Mouse (Mus musculus): Measurements from ENCODE around the gene Olfr199. TPM values are rescaled to one million over a fixed set of nuclear protein-coding genes. Genes with fewer than 3 reads are reported as not detected.
"Not testable (repeated sequence)": the region's sequence is repeated elsewhere in the genome, so short reads cannot be mapped to it uniquely, and the experiment has no call there.

The Olfr199 gene
- total RNA-seq (2014; rRNA removed) = not detected in 2 replicates
- polyA plus RNA-seq (2015; fragmentation: Nextera tagmentation; extraction: Ambion mirVana) = not detected in 2 replicates

GRCm38 (mm10) chr16:59219667-59220066 is at the start of gene Olfr199:
Olfr199 (minus strand) TSS chr16:59219767.
- ATAC-seq = not testable (repeated sequence)

GRCm38 (mm10) chr16:59269097-59269496 is 49.5 kb upstream of the Olfr199 start:
- H3K27ac ChIP-seq (ENCODE audit: low read depth, low read length); DNase-seq; H3K9me3 ChIP-seq (ENCODE audit: low read length); H3K4me3 ChIP-seq (ENCODE audit: low read depth, low read length); H3K4me2 ChIP-seq (ENCODE audit: low read depth); ATAC-seq; H3K4me1 ChIP-seq (ENCODE audit: insufficient read depth); H3K27me3 ChIP-seq (ENCODE audit: insufficient read depth, low read length); H3K9ac ChIP-seq; H3K36me3 ChIP-seq (ENCODE audit: insufficient read depth): not testable (repeated sequence)
- WGBS = 74% methylated on average over 4 of the region's 4 CpGs

More at GRCm38 (mm10) chr16:59219667-59220066, at the start of gene Olfr199:
- not testable (repeated sequence) for DNase-seq; H3K4me2 ChIP-seq (ENCODE audit: low read depth); H3K4me3 ChIP-seq (ENCODE audit: low read depth, low read length); H3K4me1 ChIP-seq (ENCODE audit: insufficient read depth); H3K36me3 ChIP-seq (ENCODE audit: insufficient read depth); H3K9ac ChIP-seq; H3K9me3 ChIP-seq (ENCODE audit: low read length); H3K27ac ChIP-seq (ENCODE audit: low read depth, low read length); H3K27me3 ChIP-seq (ENCODE audit: insufficient read depth, low read length)
- 85% methylated on average over 1 of the region's 1 CpGs for WGBS

- H3K27me3 ChIP-seq (ENCODE audit: insufficient read depth, low read length) = no peaks in the 10 kb centered on the region
- H3K4me3 ChIP-seq (ENCODE audit: low read depth, low read length) = no peak overlapping the region
- H3K36me3 ChIP-seq (ENCODE audit: insufficient read depth) = no peaks in the 10 kb centered on the region
- no peak overlapping the region for H3K9ac ChIP-seq
- no peak overlapping the region for H3K27ac ChIP-seq (ENCODE audit: low read depth, low read length)
- H3K4me2 ChIP-seq (ENCODE audit: low read depth) = no peak overlapping the region
- no peak for TF ChIP-seq CTCF (IDR thresholded peaks at IDR 0.05; ENCODE audit: low read depth)
- 87% methylated on average over 17 of the region's 17 CpGs for WGBS
- no peaks in the 10 kb centered on the region for H3K4me1 ChIP-seq (ENCODE audit: insufficient read depth)
- DNase-seq = no peak
- ATAC-seq = no peak
- H3K9me3 ChIP-seq (ENCODE audit: low read length) = no peaks in the 10 kb centered on the region
Measured at GRCm38 (mm10) chr16:59249684-59250083, 30.1 kb upstream of the Olfr199 start.

GRCm38 (mm10) chr16:59217861-59218260 is 1.7 kb downstream of the Olfr199 start:
- H3K4me3 ChIP-seq (ENCODE audit: low read depth, low read length); ATAC-seq; H3K9ac ChIP-seq; H3K36me3 ChIP-seq (ENCODE audit: insufficient read depth); DNase-seq; H3K4me1 ChIP-seq (ENCODE audit: insufficient read depth); H3K4me2 ChIP-seq (ENCODE audit: low read depth); H3K27me3 ChIP-seq (ENCODE audit: insufficient read depth, low read length); H3K27ac ChIP-seq (ENCODE audit: low read depth, low read length); H3K9me3 ChIP-seq (ENCODE audit: low read length): not testable (repeated sequence)
- 86% methylated on average over 3 of the region's 3 CpGs for WGBS

- H3K9me3 ChIP-seq (ENCODE audit: low read length); H3K27ac ChIP-seq (ENCODE audit: low read depth, low read length); H3K9ac ChIP-seq; ATAC-seq; H3K4me3 ChIP-seq (ENCODE audit: low read depth, low read length); H3K27me3 ChIP-seq (ENCODE audit: insufficient read depth, low read length); H3K36me3 ChIP-seq (ENCODE audit: insufficient read depth); DNase-seq; H3K4me2 ChIP-seq (ENCODE audit: low read depth); H3K4me1 ChIP-seq (ENCODE audit: insufficient read depth): not testable (repeated sequence)
- 70% methylated on average over 1 of the region's 1 CpGs for WGBS
Measured at GRCm38 (mm10) chr16:59203433-59203832, 16.1 kb downstream of the Olfr199 start, which contains the start of gene Olfr198. Olfr198 (minus strand) TSS chr16:59203533.

- 75% methylated on average over 3 of the region's 3 CpGs for WGBS
- H3K36me3 ChIP-seq (ENCODE audit: insufficient read depth) = no peaks in the 10 kb centered on the region
- H3K4me3 ChIP-seq (ENCODE audit: low read depth, low read length) = no peak within 1 kb of the TSS
- no peak within 1 kb of the TSS for H3K9ac ChIP-seq
- TF ChIP-seq CTCF (IDR thresholded peaks at IDR 0.05; ENCODE audit: low read depth) = no peak
- H3K27ac ChIP-seq (ENCODE audit: low read depth, low read length) = no peak within 1 kb of the TSS
- H3K4me1 ChIP-seq (ENCODE audit: insufficient read depth) = no peaks in the 10 kb centered on the region
- H3K27me3 ChIP-seq (ENCODE audit: insufficient read depth, low read length) = no peaks in the 10 kb centered on the region
- ATAC-seq (no peak), DNase-seq (no peak)
- no peaks in the 10 kb centered on the region for H3K9me3 ChIP-seq (ENCODE audit: low read length)
- no peak within 1 kb of the TSS for H3K4me2 ChIP-seq (ENCODE audit: low read depth)
Measured at GRCm38 (mm10) chr16:59170354-59170753, 49.2 kb downstream of the Olfr199 start, which contains the start of gene Olfr196. Olfr196 (minus strand) TSS chr16:59170454.

Other genes with a start within 250 kb of the Olfr199 start
- gene Olfr183, start 224.4 kb downstream of the Olfr199 start, total RNA-seq (2014; rRNA removed) = not detected in 2 replicates
- not detected in 2 replicates for gene Olfr183, start 224.4 kb downstream of the Olfr199 start, polyA plus RNA-seq (2015; fragmentation: Nextera tagmentation; extraction: Ambion mirVana)
- gene Olfr186, start 189.5 kb downstream of the Olfr199 start, total RNA-seq (2014; rRNA removed) = not detected in 2 replicates
- gene Olfr186, start 189.5 kb downstream of the Olfr199 start, polyA plus RNA-seq (2015; fragmentation: Nextera tagmentation; extraction: Ambion mirVana) = not detected in 2 replicates
- not detected in 2 replicates for gene Olfr187, start 180.0 kb downstream of the Olfr199 start, total RNA-seq (2014; rRNA removed)
- not detected in 2 replicates for gene Olfr187, start 180.0 kb downstream of the Olfr199 start, polyA plus RNA-seq (2015; fragmentation: Nextera tagmentation; extraction: Ambion mirVana)
- not detected in 2 replicates for gene Olfr190, start 141.8 kb downstream of the Olfr199 start, total RNA-seq (2014; rRNA removed)
- gene Olfr190, start 141.8 kb downstream of the Olfr199 start, polyA plus RNA-seq (2015; fragmentation: Nextera tagmentation; extraction: Ambion mirVana) = not detected in 2 replicates
- not detected in 2 replicates for gene Olfr191, start 129.9 kb downstream of the Olfr199 start, total RNA-seq (2014; rRNA removed)
- gene Olfr191, start 129.9 kb downstream of the Olfr199 start, polyA plus RNA-seq (2015; fragmentation: Nextera tagmentation; extraction: Ambion mirVana) = not detected in 2 replicates
- not detected in 2 replicates for gene Olfr193, start 107.9 kb downstream of the Olfr199 start, total RNA-seq (2014; rRNA removed)
- gene Olfr193, start 107.9 kb downstream of the Olfr199 start, polyA plus RNA-seq (2015; fragmentation: Nextera tagmentation; extraction: Ambion mirVana) = not detected in 2 replicates
- gene Olfr194, start 98.7 kb downstream of the Olfr199 start, total RNA-seq (2014; rRNA removed) = not detected in 2 replicates
- not detected in 2 replicates for gene Olfr194, start 98.7 kb downstream of the Olfr199 start, polyA plus RNA-seq (2015; fragmentation: Nextera tagmentation; extraction: Ambion mirVana)
- gene Olfr195, start 72.7 kb downstream of the Olfr199 start, total RNA-seq (2014; rRNA removed) = not detected in 2 replicates
- not detected in 2 replicates for gene Olfr195, start 72.7 kb downstream of the Olfr199 start, polyA plus RNA-seq (2015; fragmentation: Nextera tagmentation; extraction: Ambion mirVana)
- not detected in 2 replicates for gene Olfr196, start 49.3 kb downstream of the Olfr199 start, total RNA-seq (2014; rRNA removed)
- not detected in 2 replicates for gene Olfr196, start 49.3 kb downstream of the Olfr199 start, polyA plus RNA-seq (2015; fragmentation: Nextera tagmentation; extraction: Ambion mirVana)
- gene Olfr198, start 16.2 kb downstream of the Olfr199 start, total RNA-seq (2014; rRNA removed) = not detected in 2 replicates
- gene Olfr198, start 16.2 kb downstream of the Olfr199 start, polyA plus RNA-seq (2015; fragmentation: Nextera tagmentation; extraction: Ambion mirVana) = not detected in 2 replicates
- not detected in 2 replicates for gene Olfr201, start 52.9 kb upstream of the Olfr199 start, total RNA-seq (2014; rRNA removed)
- not detected in 2 replicates for gene Olfr201, start 52.9 kb upstream of the Olfr199 start, polyA plus RNA-seq (2015; fragmentation: Nextera tagmentation; extraction: Ambion mirVana)
- gene Olfr202, start 67.0 kb upstream of the Olfr199 start, total RNA-seq (2014; rRNA removed) = not detected in 2 replicates
- gene Olfr202, start 67.0 kb upstream of the Olfr199 start, polyA plus RNA-seq (2015; fragmentation: Nextera tagmentation; extraction: Ambion mirVana) = not detected in 2 replicates
- gene Olfr203, start 79.1 kb upstream of the Olfr199 start, total RNA-seq (2014; rRNA removed) = not detected in 2 replicates
- gene Olfr203, start 79.1 kb upstream of the Olfr199 start, polyA plus RNA-seq (2015; fragmentation: Nextera tagmentation; extraction: Ambion mirVana) = not detected in 2 replicates
- gene Olfr204, start 98.5 kb upstream of the Olfr199 start, total RNA-seq (2014; rRNA removed) = not detected in 2 replicates
- not detected in 2 replicates for gene Olfr204, start 98.5 kb upstream of the Olfr199 start, polyA plus RNA-seq (2015; fragmentation: Nextera tagmentation; extraction: Ambion mirVana)
- not detected in 2 replicates for gene Olfr205, start 111.4 kb upstream of the Olfr199 start, total RNA-seq (2014; rRNA removed)
- gene Olfr205, start 111.4 kb upstream of the Olfr199 start, polyA plus RNA-seq (2015; fragmentation: Nextera tagmentation; extraction: Ambion mirVana) = not detected in 2 replicates
- gene Olfr206, start 129.5 kb upstream of the Olfr199 start, total RNA-seq (2014; rRNA removed) = not detected in 2 replicates
- not detected in 2 replicates for gene Olfr206, start 129.5 kb upstream of the Olfr199 start, polyA plus RNA-seq (2015; fragmentation: Nextera tagmentation; extraction: Ambion mirVana)
- gene Olfr209, start 144.2 kb upstream of the Olfr199 start, total RNA-seq (2014; rRNA removed) = not detected in 2 replicates
- gene Olfr209, start 144.2 kb upstream of the Olfr199 start, polyA plus RNA-seq (2015; fragmentation: Nextera tagmentation; extraction: Ambion mirVana) = not detected in 2 replicates
- not detected in 2 replicates for gene Gabrr3, start 187.6 kb upstream of the Olfr199 start, total RNA-seq (2014; rRNA removed)
- 0.04 TPM in 1 of 2 replicates, not detected in the other for gene Gabrr3, start 187.6 kb upstream of the Olfr199 start, polyA plus RNA-seq (2015; fragmentation: Nextera tagmentation; extraction: Ambion mirVana)

Measured in forebrain, postnatal 0 days (tissue).